Mouse (Mus musculus) cerebellum, adult 2 months (tissue): Measurements from ENCODE around the gene Lrrc8a. TPM values are rescaled to one million over a fixed set of nuclear protein-coding genes. Genes with fewer than 3 reads are reported as not detected.

ENCODE experiments used
- DNase-seq, 2 experiments: peaks; one replicate each; pipeline ENCODE4 v3.0.0; 2021
- H3K27ac ChIP-seq: fragments of 200-500 bp; 2 replicates; pipeline ENCODE4 v1.5.1; 2012; ENCODE audit warnings: low read length, control low read depth, inconsistent platforms; ENCODE audit not compliant: insufficient read depth
- H3K27me3 ChIP-seq: fragments of 200-500 bp; 2 replicates; pipeline ENCODE4 v1.6.1; 2012; ENCODE audit warnings: inconsistent platforms, mild to moderate bottlenecking, low read length, moderate library complexity; ENCODE audit not compliant: control insufficient read depth, insufficient read depth
- H3K4me1 ChIP-seq: fragments of 200-500 bp; 2 replicates; pipeline ENCODE4 v1.6.1; 2011; ENCODE audit warnings: low read length; ENCODE audit not compliant: control insufficient read depth, insufficient read depth
- H3K4me3 ChIP-seq: fragments of 200-500 bp; replicated peaks from 2 replicates; pipeline ENCODE3; 2011; ENCODE audit warnings: mild to moderate bottlenecking, low read depth, low read length, control low read depth; ENCODE audit not compliant: insufficient read depth
- CTCF ChIP-seq: fragments of 200-500 bp; IDR thresholded peaks from 2 replicates; pipeline ENCODE4 v1.5.1; 2011; ENCODE audit warnings: low read depth, mild to moderate bottlenecking, control low read depth, low read length, moderate library complexity, borderline replicate concordance; ENCODE audit not compliant: insufficient read depth
- POLR2A ChIP-seq: fragments of 200-500 bp; IDR thresholded peaks from 2 replicates; pipeline ENCODE4 v1.6.1; 2011; ENCODE audit warnings: low read length, control low read depth, borderline replicate concordance; ENCODE audit not compliant: insufficient read depth
- WGBS: fragments of 180-500 bp; shearing (Covaris S2); methylation state at CpG from one replicate; pipeline ENCODE4 v1.1.7; 2018; 5-methylcytosine and 5-hydroxymethylcytosine counted together
- polyA plus RNA-seq: library from polyadenylated mRNA; depleted of rRNA; stranded (reverse); fragments of >200 nt; gene quantifications from 2 replicates; pipeline ENCODE4 v1.2.3, GENCODE M21; 2012

Lrrc8a gene
- polyA plus RNA-seq, 1 experiment: 58.0 TPM

- no peak for DNase-seq
- H3K27me3 ChIP-seq: no peaks in the 10 kb centered on the region
- H3K4me3 ChIP-seq: no peak overlapping the region
- no peaks in the 10 kb centered on the region for H3K4me1 ChIP-seq
- TF ChIP-seq POLR2A: no peak
- TF ChIP-seq CTCF: no peak
- WGBS: 92% methylated on average over 5 of the region's 5 CpGs
- no peak overlapping the region for H3K27ac ChIP-seq
Observed at GRCm38 (mm10) chr2:30216293-30216692, 21.2 kb upstream of the Lrrc8a start.

DNA sequence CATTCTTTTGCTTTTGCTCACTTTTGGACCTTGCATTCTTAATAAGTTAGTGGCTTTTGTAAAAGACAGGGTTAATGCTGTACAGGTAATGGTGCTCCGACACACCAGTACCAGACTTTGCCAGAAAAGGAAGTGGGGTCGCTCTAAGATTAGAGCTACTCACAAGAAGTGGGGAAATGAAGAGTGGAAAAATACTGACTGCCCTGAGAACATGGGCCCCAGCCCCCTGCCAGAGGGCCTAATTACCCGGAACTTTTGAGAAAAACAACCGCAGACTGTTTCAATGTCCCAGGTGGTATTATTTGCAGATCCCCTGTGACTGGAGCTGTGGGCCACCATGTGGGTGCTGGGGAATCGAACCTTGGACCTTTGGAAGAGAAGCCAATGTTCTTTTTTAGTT lies 1.9 kb upstream of the Lrrc8a start:
- no peak for DNase-seq
- Histone ChIP-seq H3K4me3 (no peak overlapping the region), H3K4me1 (peaks cover 19% of the 10 kb centered on the region), H3K27ac (no peak overlapping the region), H3K27me3 (no peaks in the 10 kb centered on the region)
- 88% methylated on average over 5 of the region's 5 CpGs for WGBS
- no peak for TF ChIP-seq POLR2A
- TF ChIP-seq CTCF: no peak

DNA sequence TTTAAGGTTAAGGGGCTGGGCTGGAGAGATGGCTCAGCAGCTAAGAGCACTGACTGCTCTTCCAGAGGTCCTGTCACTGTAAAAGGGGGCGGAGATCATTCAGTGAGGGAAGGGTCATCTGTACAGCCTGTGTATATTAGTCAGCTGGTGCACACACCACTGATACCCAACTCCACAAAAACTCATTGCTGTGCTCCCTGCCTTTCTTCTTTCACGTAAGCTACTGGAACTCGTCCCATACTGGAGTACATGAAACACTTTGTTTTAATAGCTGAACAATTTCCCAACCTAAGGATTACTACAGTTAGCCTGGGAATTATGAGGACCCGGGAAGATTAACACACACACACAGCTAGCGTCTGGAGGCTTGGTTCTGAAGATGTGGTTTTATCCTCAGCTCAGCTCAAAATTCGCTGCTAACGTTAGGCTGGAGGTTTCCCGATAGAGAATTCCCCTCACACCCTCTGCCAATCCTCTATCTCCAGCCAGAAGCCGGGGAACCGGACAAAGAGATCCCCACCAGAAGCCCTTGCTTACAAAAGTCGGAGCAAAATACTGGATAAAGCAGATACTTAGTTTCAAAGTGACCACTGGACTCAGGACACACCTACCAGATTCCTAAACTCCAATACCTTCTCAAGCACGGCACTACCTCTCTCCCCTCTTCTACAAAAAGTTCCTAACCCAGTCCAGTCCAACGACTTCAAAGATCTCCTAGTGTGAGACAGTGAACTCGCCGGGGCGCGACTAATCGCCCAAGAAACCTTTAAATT lies 903 bp upstream of the Lrrc8a start:
- Histone ChIP-seq H3K4me3 (peak overlapping the region; percentile 74), H3K27me3 (no peaks in the 10 kb centered on the region), H3K4me1 (peaks cover 27% of the 10 kb centered on the region), H3K27ac (peak overlapping the region; percentile 48)
- 2% methylated on average over 18 of the region's 18 CpGs for WGBS
- no peak for TF ChIP-seq CTCF
- no peak for TF ChIP-seq POLR2A
- DNase-seq: no peak

GRCm38 (mm10) chr2:30237881-30238280 lies 366 bp downstream of the Lrrc8a start:
- Histone ChIP-seq H3K4me3 (peak overlapping the region; percentile 74), H3K27ac (peak overlapping the region; percentile 72), H3K27me3 (no peaks in the 10 kb centered on the region), H3K4me1 (peaks cover 33% of the 10 kb centered on the region)
- TF ChIP-seq CTCF (no peak), POLR2A (no peak)
- under 1% methylated on average over 41 of the region's 42 CpGs for WGBS
- DNase-seq: no peak

DNA sequence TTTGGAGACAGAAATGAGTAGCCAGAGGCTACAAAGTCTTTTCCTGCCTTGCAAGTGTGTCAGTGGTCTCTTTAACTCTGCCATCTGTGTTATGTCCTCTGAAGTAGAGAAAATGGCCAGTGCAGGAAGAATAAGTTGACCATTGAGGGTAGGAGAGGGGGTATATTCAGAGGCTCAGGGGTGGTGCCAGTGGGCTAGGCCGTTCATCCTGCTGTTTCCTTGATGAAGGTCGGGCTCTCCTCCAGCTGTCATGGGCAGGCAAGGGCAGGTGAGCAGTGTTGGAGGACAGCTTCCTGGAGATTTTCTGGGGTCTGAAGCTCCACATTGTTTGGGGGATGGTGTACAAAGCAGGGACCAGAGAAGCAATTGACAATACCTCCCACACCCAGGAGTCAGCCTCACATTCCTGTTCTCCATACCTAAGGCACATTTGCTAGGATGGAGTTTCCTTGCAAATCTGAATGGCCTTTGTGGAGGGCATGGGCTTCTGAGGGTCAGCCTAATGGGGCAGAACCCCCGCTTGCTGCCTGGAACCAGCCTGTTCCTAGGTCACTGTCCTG lies 1.5 kb downstream of the Lrrc8a start:
- peaks cover 41% of the 10 kb centered on the region for H3K4me1 ChIP-seq
- no peak for DNase-seq
- H3K4me3 ChIP-seq: peak overlapping the region; percentile 74
- TF ChIP-seq CTCF (no peak), POLR2A (no peak)
- no peaks in the 10 kb centered on the region for H3K27me3 ChIP-seq
- H3K27ac ChIP-seq: peak overlapping the region; percentile 76; the same call in 1 of the 2 replicates
- WGBS: 51% methylated on average over 3 of the region's 3 CpGs

- Histone ChIP-seq H3K4me3 (peak overlapping the region; percentile 32), H3K4me1 (peaks cover 47% of the 10 kb centered on the region), H3K27ac (peak overlapping the region; percentile 55; the same call in 1 of the 2 replicates), H3K27me3 (no peaks in the 10 kb centered on the region)
- DNase-seq: peak in 1 of 2 experiments; percentile 21
- WGBS: 34% methylated on average over 4 of the region's 4 CpGs
- TF ChIP-seq POLR2A: no peak
- no peak for TF ChIP-seq CTCF
Observed at GRCm38 (mm10) chr2:30239777-30240176, 2.3 kb downstream of the Lrrc8a start.

DNA sequence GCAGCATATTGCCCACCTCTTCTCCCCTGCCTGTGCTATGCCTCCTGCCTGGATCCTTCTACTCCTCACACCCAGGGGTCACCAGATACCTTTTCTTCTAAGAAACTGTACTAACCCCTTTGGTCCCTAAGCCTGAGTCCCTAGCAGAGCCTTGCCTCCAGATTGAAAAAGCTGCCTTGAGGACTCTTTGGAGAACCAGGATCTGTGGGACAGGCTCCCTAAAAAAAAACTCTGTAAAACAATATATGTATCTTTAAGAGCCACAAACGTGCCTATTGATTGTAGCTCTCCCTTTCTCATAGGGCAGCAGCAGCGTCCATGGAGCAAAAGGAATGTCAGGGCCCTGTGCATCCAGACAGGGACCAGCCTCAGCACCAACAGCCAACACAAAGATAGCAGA lies 2.8 kb downstream of the Lrrc8a start, which contains the start of gene Gm28035:
Gene Gm28035, plus strand, starts transcription at position 301 of the 400 bp plus-strand sequence.
- H3K4me1 ChIP-seq: peaks cover 50% of the 10 kb centered on the region
- WGBS: 87% methylated on average over 2 of the region's 2 CpGs
- H3K27ac ChIP-seq: peak within 1 kb of the TSS; percentile 55; the same call in 1 of the 2 replicates
- H3K27me3 ChIP-seq: no peaks in the 10 kb centered on the region
- TF ChIP-seq CTCF: no peak
- TF ChIP-seq POLR2A: no peak
- DNase-seq: no peak
- peak within 1 kb of the TSS; percentile 32 for H3K4me3 ChIP-seq

DNA sequence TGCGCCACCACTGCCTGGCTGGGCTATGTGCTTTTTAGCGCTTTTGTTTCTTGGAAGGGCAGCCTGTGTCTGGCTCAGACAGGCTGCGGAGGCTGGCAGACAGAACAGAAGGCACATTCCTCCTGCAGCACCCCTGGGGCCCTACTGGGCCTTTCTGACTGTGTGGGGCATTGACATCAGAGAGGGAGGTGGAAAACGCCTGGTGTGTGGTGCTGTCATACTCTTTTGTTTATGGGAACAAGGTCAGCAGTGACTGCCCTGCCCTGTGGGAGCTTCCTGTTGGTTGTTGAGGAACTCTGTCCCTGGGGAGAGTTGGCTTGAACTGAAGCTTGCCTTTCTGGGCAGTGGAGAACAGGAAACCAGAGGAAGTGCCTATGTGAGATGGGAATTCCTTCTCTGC lies 5.0 kb downstream of the Lrrc8a start:
- H3K4me1 ChIP-seq: peaks cover 54% of the 10 kb centered on the region
- H3K4me3 ChIP-seq: no peak overlapping the region
- WGBS: 1% methylated on average over 4 of the region's 4 CpGs
- no peaks in the 10 kb centered on the region for H3K27me3 ChIP-seq
- DNase-seq: peak; percentile 78 to 90
- H3K27ac ChIP-seq: peak overlapping the region; percentile 60
- TF ChIP-seq POLR2A: no peak
- TF ChIP-seq CTCF: no peak
